Mouse (Mus musculus) embryo, embryonic 11.5 days (tissue): ENCODE data around the gene Trim69.

Experiments
- DNase-seq: peaks from one replicate; pipeline ENCODE4 v3.0.0-alpha.2; 2012; ENCODE audit warnings: low read depth, low spot score

The Trim69 gene

GRCm38 (mm10) chr2:122153681-122154365 lies 6.7 kb upstream of the Trim69 start:
- DNase-seq, result no peak

GRCm38 (mm10) chr2:122154479-122154878 lies 6.0 kb upstream of the Trim69 start:
- no peak for DNase-seq

- no peak for DNase-seq
These were observed 5.2 kb upstream of the Trim69 start for GRCm38 (mm10) chr2:122155292-122155691.

- DNase-seq, result no peak
These were observed 4.3 kb upstream of the Trim69 start for GRCm38 (mm10) chr2:122156051-122156700.

GRCm38 (mm10) chr2:122157561-122157960 lies 2.9 kb upstream of the Trim69 start:
- DNase-seq, result no peak

GRCm38 (mm10) chr2:122158362-122158802 lies 2.1 kb upstream of the Trim69 start:
- DNase-seq, result no peak

- no peak for DNase-seq
These were observed 833 bp upstream of the Trim69 start for GRCm38 (mm10) chr2:122159667-122160066.

GRCm38 (mm10) chr2:122161542-122161941 lies 1.0 kb downstream of the Trim69 start:
- DNase-seq, result no peak

GRCm38 (mm10) chr2:122162529-122162928 lies 2.0 kb downstream of the Trim69 start:
- no peak for DNase-seq

GRCm38 (mm10) chr2:122163430-122164195 lies 3.1 kb downstream of the Trim69 start:
- no peak for DNase-seq

GRCm38 (mm10) chr2:122164293-122164692 lies 3.8 kb downstream of the Trim69 start:
- DNase-seq, result no peak

GRCm38 (mm10) chr2:122171292-122171691 lies 10.8 kb downstream of the Trim69 start:
- DNase-seq, result no peak

GRCm38 (mm10) chr2:122172188-122172587 lies 11.7 kb downstream of the Trim69 start:
- DNase-seq, result no peak

GRCm38 (mm10) chr2:122180051-122180822 lies 19.7 kb downstream of the Trim69 start:
- DNase-seq, result no peak

- no peak for DNase-seq
These were observed 24.6 kb downstream of the Trim69 start for GRCm38 (mm10) chr2:122185086-122185485.

- DNase-seq, result no peak
These were observed 25.6 kb downstream of the Trim69 start, which contains the start of the genes Patl2 and Terb2 for GRCm38 (mm10) chr2:122186106-122186505. Patl2 (minus strand) TSS chr2:122186189. Terb2 (plus strand) TSS chr2:122186272.

GRCm38 (mm10) chr2:122186751-122187150 lies 26.3 kb downstream of the Trim69 start:
- DNase-seq, result no peak

- DNase-seq, result no peak
These were observed 31.3 kb downstream of the Trim69 start for GRCm38 (mm10) chr2:122191849-122192248.

GRCm38 (mm10) chr2:122194509-122194929 lies 34.0 kb downstream of the Trim69 start:
- peak; percentile 17 for DNase-seq

GRCm38 (mm10) chr2:122201501-122201900 lies 41.0 kb downstream of the Trim69 start:
- no peak for DNase-seq

GRCm38 (mm10) chr2:122206440-122207107 lies 46.1 kb downstream of the Trim69 start:
- no peak for DNase-seq
